ENCODE assay signal across 14 mouse cellular contexts in genomic region chr19:46215401-46215800, GRCm38 (mm10).
DNase-seq lines count a peak whose midpoint lies in the region; ATAC-seq and TF ChIP-seq lines count a peak whose summit lies in the region.
"Had no signal": no experiment of that assay in that cellular context is flagged by ENCODE, and none has a peak within 500 bp of the region (broad histone marks: within the 10 kb centered on the region; RNA-seq: fewer than 3 reads in every experiment).

No protein-coding gene starts in this region.

- peak overlapping the region; percentile 22; the same call in 1 of the 2 replicates for H3K4me3 ChIP-seq in heart, embryonic 10.5 days
- H3K4me3 ChIP-seq in stomach, embryonic 15.5 days (replicated peaks) = no peak overlapping the region
- no peak overlapping the region for H3K4me3 ChIP-seq in stomach, postnatal 0 days (ENCODE audit: low read depth, low read length)
- no peak overlapping the region for H3K4me3 ChIP-seq in heart, embryonic 16.5 days (ENCODE audit: low read length)
- H3K4me3 ChIP-seq: left cerebral cortex, adult 2 months; liver, embryonic 13.5 days; midbrain, embryonic 12.5 days; neural tube, embryonic 12.5 days had no signal

- WGBS in heart, embryonic 10.5 days = 33% methylated on average over 3 of the region's 3 CpGs
- 31% methylated on average over 3 of the region's 3 CpGs for WGBS in stomach, embryonic 15.5 days
- 20% methylated on average over 3 of the region's 3 CpGs for WGBS in stomach, postnatal 0 days
- 19% methylated on average over 3 of the region's 3 CpGs for WGBS in heart, embryonic 16.5 days

- no peak for TF ChIP-seq CTCF in stomach, postnatal 0 days (IDR thresholded peaks at IDR 0.05; ENCODE audit: low read depth)

- H3K36me3 ChIP-seq in heart, embryonic 10.5 days = no peaks in the 10 kb centered on the region
- no peaks in the 10 kb centered on the region for H3K36me3 ChIP-seq in stomach, embryonic 15.5 days
- H3K36me3 ChIP-seq in stomach, postnatal 0 days (ENCODE audit: control insufficient read depth, insufficient read depth, low read length) = no peaks in the 10 kb centered on the region
- no peaks in the 10 kb centered on the region for H3K36me3 ChIP-seq in heart, embryonic 16.5 days (ENCODE audit: control insufficient read depth, insufficient read depth)
- H3K36me3 ChIP-seq: liver, embryonic 13.5 days; midbrain, embryonic 12.5 days; neural tube, embryonic 12.5 days had no signal

- TF ChIP-seq EP300 in stomach, postnatal 0 days (optimal IDR thresholded peaks at IDR 0.05) = no peak

- H3K4me2 ChIP-seq in stomach, embryonic 15.5 days = no peak overlapping the region
- H3K4me2 ChIP-seq in stomach, postnatal 0 days (replicated peaks; ENCODE audit: low read depth) = no peak overlapping the region
- peak overlapping the region; percentile 6; the same call in 1 of the 2 replicates for H3K4me2 ChIP-seq in heart, embryonic 16.5 days (ENCODE audit: low read depth, low read length)
- H3K4me2 ChIP-seq: liver, embryonic 13.5 days; midbrain, embryonic 12.5 days; neural tube, embryonic 12.5 days had no signal

- peak; percentile 77 for DNase-seq in heart, embryonic 10.5 days (ENCODE audit: low spot score)
- no peak for DNase-seq in heart, adult 9 months (ENCODE audit: low spot score in 2 of 2)
- DNase-seq in stomach, postnatal 0 days (ENCODE audit: low spot score) = no peak
- DNase-seq in retina, postnatal 1 day = peak; percentile 64
- DNase-seq in left cerebral cortex, postnatal 4 days = no peak
- DNase-seq: adrenal gland, adult 2 months; liver, embryonic 13.5 days; thymus, postnatal 36 days had no signal

- ATAC-seq in stomach, embryonic 15.5 days (ENCODE audit: insufficient read depth, low FRiP score, low read depth) = no peak
- ATAC-seq in stomach, postnatal 0 days (ENCODE audit: low FRiP score, low TSS enrichment) = no peak
- ATAC-seq in heart, embryonic 16.5 days (replicated peaks; ENCODE audit: extremely low read depth, insufficient read depth, low FRiP score) = peak; percentile 76; the same call in 1 of the 2 replicates
- no peak for ATAC-seq in megakaryocyte progenitor cell, adult 5-6 weeks (replicated peaks; ENCODE audit: poor library complexity)

- H3K4me1 ChIP-seq in heart, embryonic 10.5 days = peaks cover 26% of the 10 kb centered on the region
- peaks cover 8% of the 10 kb centered on the region; the same call in 1 of the 2 replicates for H3K4me1 ChIP-seq in stomach, embryonic 15.5 days
- no peaks in the 10 kb centered on the region; the same call in 1 of the 2 replicates for H3K4me1 ChIP-seq in stomach, postnatal 0 days (replicated peaks; ENCODE audit: control insufficient read depth, insufficient read depth)
- H3K4me1 ChIP-seq in heart, embryonic 16.5 days (ENCODE audit: control insufficient read depth, insufficient read depth, low read length) = peaks cover 26% of the 10 kb centered on the region
- H3K4me1 ChIP-seq: neural tube, embryonic 12.5 days had no signal

- H3K9me3 ChIP-seq in heart, embryonic 10.5 days = no peaks in the 10 kb centered on the region
- H3K9me3 ChIP-seq in stomach, embryonic 15.5 days = no peaks in the 10 kb centered on the region
- no peaks in the 10 kb centered on the region for H3K9me3 ChIP-seq in stomach, postnatal 0 days (ENCODE audit: control insufficient read depth, low read length)
- no peaks in the 10 kb centered on the region for H3K9me3 ChIP-seq in heart, embryonic 16.5 days (replicated peaks; ENCODE audit: control insufficient read depth, low read length)
- H3K9me3 ChIP-seq: liver, embryonic 13.5 days; midbrain, embryonic 12.5 days; neural tube, embryonic 12.5 days had no signal

- peak overlapping the region; percentile 79 for H3K27ac ChIP-seq in heart, embryonic 10.5 days
- 0 out of 2 replicates have a peak overlapping the region, but pooled peaks have one; percentile 22 for H3K27ac ChIP-seq in stomach, embryonic 15.5 days
- H3K27ac ChIP-seq in stomach, postnatal 0 days (replicated peaks) = no peak overlapping the region
- peak overlapping the region; percentile 90 for H3K27ac ChIP-seq in heart, embryonic 16.5 days (ENCODE audit: low read length)
- H3K27ac ChIP-seq: left cerebral cortex, adult 2 months; liver, embryonic 13.5 days; midbrain, embryonic 12.5 days; neural tube, embryonic 12.5 days had no signal

- H3K9ac ChIP-seq in stomach, embryonic 15.5 days = no peak overlapping the region
- H3K9ac ChIP-seq in stomach, postnatal 0 days (ENCODE audit: low read length) = no peak overlapping the region
- H3K9ac ChIP-seq in heart, embryonic 16.5 days (ENCODE audit: low read length) = peak overlapping the region; percentile 27; the same call in 1 of the 2 replicates
- H3K9ac ChIP-seq: liver, embryonic 13.5 days; midbrain, embryonic 12.5 days; neural tube, embryonic 12.5 days had no signal

- intact Hi-C loops in left cerebral cortex, postnatal 4 days (cut with DNase I) = no loop called here

- H3K27me3 ChIP-seq in heart, embryonic 10.5 days (ENCODE audit: insufficient read depth, poor library complexity, severe bottlenecking) = no peaks in the 10 kb centered on the region
- H3K27me3 ChIP-seq in stomach, embryonic 15.5 days (replicated peaks) = no peaks in the 10 kb centered on the region
- no peaks in the 10 kb centered on the region for H3K27me3 ChIP-seq in stomach, postnatal 0 days (ENCODE audit: control insufficient read depth, insufficient read depth, low read length)
- no peaks in the 10 kb centered on the region for H3K27me3 ChIP-seq in heart, embryonic 16.5 days (ENCODE audit: control insufficient read depth, insufficient read depth, low read length)
- H3K27me3 ChIP-seq: liver, embryonic 13.5 days; midbrain, embryonic 12.5 days; neural tube, embryonic 12.5 days had no signal

Comparison
In these comparisons a context has a peak if more than half of its experiments do, and no peak if none do; other contexts are left out.
1. DNase-seq: peak in heart, embryonic 10.5 days (single experiment) and retina, postnatal 1 day (single experiment); none in heart, adult 9 months (0 of 2), stomach, postnatal 0 days (single experiment) and left cerebral cortex, postnatal 4 days (single experiment).